Mouse (Mus musculus) kidney, adult 2 months (tissue): ENCODE measurements at regions not wholly inside any gene's neighbourhood (a gene's known extent, or its start where the extent isn't known, plus 50 kb on each side); places are given as distances from the start of the nearest gene placed in this dataset.

Source experiments
- CTCF ChIP-seq: fragments of 200-500 bp; conservative IDR thresholded peaks from 2 replicates; pipeline ENCODE4 v1.5.1; 2011; ENCODE audit warnings: low read depth, mild to moderate bottlenecking, control low read depth, low read length, moderate library complexity, mixed read lengths; ENCODE audit not compliant: insufficient read depth, insufficient read length
- POLR2A ChIP-seq: fragments of 200-500 bp; IDR thresholded peaks from one replicate; pipeline ENCODE4 v1.6.1; 2011; ENCODE audit warnings: low read depth, low read length, control low read depth

DNA sequence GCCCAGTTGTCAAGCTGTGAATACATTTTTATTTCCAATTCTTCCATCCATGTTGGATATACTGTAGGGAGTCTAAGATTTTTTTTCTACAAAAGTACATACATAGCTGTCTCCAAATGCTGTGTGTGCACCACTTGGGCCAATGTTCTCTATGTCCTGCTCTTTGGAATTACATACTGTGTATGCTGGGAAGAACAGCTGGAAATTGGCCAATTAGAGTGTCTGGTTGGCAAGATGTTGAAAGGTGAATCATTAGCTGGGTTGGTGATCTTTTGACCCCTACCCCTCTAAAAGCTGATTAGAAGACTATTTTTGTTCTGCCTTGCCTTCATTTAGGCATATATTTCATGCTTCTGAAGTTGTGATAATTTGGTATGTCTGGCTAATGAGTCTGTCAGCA lies 622.9 kb downstream of the Tbl1xr1 start:
- TF ChIP-seq POLR2A (no peak), CTCF (no peak)
